Mouse (Mus musculus) myocyte (in vitro differentiated cells): ENCODE data around the gene Ank2.

Experiments
- E2F4 ChIP-seq: IDR thresholded peaks from one replicate; pipeline ENCODE4 v1.6.1; 2011; ENCODE audit warnings: mild to moderate bottlenecking, control low read depth, moderate library complexity; ENCODE audit not compliant: insufficient read depth
- MAX ChIP-seq: IDR thresholded peaks from one replicate; pipeline ENCODE4 v1.6.1; 2011; ENCODE audit warnings: low read depth, mild to moderate bottlenecking, control low read depth
- POLR2A ChIP-seq: IDR thresholded peaks from one replicate; pipeline ENCODE4 v1.6.1; 2011; ENCODE audit warnings: low read depth, mild to moderate bottlenecking, control low read depth, moderate library complexity; ENCODE audit not compliant: insufficient read length
- TCF12 ChIP-seq: IDR thresholded peaks from one replicate; pipeline ENCODE4 v1.6.1; 2011; ENCODE audit warnings: mild to moderate bottlenecking, control low read depth; ENCODE audit not compliant: poor library complexity, insufficient read depth, severe bottlenecking

- TF ChIP-seq MAX (no peak), POLR2A (no peak), TCF12 (no peak), E2F4 (no peak)
Measured at GRCm38 (mm10) chr3:127369529-127369928, 129.6 kb downstream of the Ank2 start.
